Mouse (Mus musculus) adrenal gland, postnatal 14 days (tissue): ENCODE measurements around the gene Ccr1. TPM values are rescaled to one million over a fixed set of nuclear protein-coding genes. Genes with fewer than 3 reads are reported as not detected.
"Not testable (repeated sequence)": the region's sequence is repeated elsewhere in the genome, so short reads cannot be mapped to it uniquely, and the experiment has no call there.

Experiments
- DNase-seq: peaks from one replicate; pipeline ENCODE4 v3.0.0; 2021; ENCODE audit warnings: mixed read lengths
- long read RNA-seq, 2 experiments: library from polyadenylated mRNA; stranded (forward); transcript quantifications; one replicate each; pipeline ENCODE4 v2.0.0; 2021
- total RNA-seq: library from RNA; stranded (reverse); gene quantifications from 2 replicates; pipeline ENCODE4 v1.2.3, GENCODE M21; 2021

Ccr1 gene
- 0.86 and 0.89 TPM in 2 replicates for total RNA-seq
- long read RNA-seq, experiment 1: 0 reads
- long read RNA-seq, experiment 2, partial matches to known transcripts: 0 of 1 reads
- long read RNA-seq, experiment 2, other reads (novel, unspliced or antisense): 0 of 1 reads

DNA sequence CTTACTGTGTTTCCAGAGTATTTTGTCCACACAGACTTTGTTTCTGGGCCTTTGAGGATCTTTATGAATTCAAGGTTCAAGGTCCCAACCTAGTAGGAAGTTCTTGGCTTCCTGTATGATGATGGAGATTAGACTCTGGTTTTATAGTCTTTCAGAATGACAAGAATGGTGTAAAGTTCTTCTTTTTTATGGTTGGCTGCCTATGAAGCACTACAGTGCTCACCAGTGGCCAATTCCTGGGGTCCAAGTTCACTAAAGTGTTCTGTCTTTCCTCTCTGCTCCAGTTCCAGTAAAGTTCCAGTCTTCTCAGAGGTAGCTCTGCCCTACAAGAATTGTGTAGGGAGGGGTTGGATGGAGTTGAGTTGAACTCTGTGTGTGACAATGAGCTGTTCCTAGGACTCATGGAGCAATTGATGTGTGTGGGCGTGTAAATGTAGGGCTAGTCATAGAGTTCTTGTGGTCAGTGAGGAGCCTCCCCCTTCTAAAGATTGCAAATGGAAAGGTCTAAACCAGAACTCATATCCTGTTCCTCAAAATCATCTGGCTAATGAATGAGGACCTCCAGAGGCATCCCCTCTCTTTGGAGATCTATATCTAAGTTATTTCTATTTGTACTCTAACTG lies at the start of gene Ccr1:
Gene Ccr1, minus strand, starts transcription at position 403 of the 623 bp plus-strand sequence.
- DNase-seq: no peak

DNA sequence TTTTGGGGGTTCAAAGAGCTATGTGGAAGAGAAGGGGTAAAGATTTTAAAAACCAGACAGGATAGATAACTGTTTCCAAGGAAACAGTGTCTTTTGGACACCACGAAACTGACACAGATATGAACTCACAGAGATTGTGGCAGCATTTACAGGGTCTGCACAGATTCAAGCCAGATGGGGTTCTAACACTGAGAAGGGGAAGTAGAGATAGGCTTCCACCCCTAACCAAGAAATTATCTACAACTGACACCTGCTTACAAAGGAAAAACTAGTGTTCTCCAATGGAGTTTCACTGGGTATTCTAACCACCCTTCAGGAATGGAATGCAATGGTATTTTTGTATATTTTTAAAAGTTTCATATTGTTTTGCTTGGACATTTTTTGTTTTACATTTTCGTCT lies 47.6 kb upstream of the Ccr1 start:
- no peak for DNase-seq

DNA sequence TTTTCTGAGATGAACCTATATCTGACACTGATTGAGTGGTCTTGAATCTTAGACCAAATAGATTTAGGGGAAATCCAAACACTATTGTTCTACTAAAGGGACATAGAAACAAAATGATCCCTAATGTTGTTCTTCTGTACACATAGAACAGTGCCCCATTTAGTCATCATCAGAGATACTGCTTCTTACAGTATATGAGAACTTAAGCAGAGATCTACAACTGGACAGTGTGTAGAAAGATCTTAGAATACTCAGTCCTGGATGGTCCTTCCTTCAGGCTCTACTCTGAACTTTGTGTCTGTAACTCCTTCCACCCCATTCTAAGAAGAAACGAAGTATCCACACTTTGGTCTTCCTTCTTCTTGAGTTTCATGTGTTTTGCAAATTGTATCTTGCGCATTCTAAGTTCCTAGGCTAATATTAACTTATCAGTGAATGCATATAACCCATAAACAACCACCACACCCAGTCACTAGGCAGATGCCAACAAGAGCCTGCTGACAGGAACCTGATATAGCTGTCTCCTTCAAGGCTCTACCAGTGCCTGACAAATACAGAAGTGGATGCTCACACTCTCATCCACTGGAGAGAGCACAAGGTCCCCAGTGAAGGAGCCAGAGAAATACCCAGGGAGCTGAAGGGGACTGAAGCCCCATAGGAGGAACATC lies 46.6 kb upstream of the Ccr1 start:
- no peak for DNase-seq

DNA sequence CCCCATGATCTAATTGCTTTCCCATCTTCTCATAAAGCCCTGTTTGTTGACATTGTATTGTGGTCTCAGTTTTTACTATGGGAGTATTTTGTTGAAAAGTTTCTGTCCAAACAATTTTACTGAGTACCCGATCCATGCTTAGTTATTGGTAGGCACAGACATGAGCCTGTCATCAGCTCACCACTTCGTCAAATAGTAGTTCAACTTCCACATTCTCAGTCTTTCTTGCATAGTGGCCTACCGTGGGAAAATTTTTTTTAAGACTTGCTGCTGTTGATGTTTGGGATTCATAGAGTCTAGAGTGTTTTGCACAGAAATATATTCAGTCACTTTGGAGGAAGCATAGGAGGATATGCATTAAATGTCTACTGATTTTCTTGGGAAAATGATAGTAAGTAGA lies 44.8 kb upstream of the Ccr1 start:
- DNase-seq: no peak

DNA sequence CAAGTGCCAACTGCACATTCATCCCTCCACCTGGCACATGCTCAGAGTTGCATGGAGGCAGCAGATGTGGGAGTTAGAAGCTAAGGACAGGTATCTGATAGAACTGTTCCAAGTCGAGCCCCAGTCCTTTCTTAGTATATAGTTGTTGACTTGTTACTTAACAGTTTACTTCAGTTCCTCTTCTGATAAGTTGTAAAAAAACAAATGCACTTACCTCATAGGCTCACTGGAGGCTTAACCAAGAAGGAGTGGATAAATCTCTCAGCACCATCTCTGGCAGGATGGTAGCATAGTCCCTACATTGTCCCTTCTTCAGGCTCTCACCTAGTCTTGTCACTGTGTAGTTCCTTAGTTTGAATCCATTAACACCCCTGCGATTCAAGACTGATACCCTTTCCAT lies 44.2 kb upstream of the Ccr1 start:
- DNase-seq: no peak

DNA sequence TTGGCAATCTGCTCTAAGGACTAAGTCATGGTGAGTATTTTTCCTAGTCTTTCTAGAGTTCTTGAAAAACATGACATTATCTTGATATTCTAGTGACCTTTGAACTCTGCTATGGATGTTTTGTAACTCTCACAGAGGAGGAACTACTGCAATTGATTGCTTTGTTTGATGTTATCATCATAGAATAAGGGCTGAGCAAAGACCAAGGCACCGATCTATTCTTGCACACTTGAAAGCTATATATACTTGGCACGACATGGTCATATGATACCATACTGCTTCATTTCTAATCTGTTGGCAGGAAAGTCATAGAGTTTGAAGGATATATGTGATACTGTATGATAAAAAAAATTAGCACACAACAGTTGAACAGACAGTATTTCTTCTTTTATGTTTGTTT lies 31.3 kb upstream of the Ccr1 start:
- no peak for DNase-seq

DNA sequence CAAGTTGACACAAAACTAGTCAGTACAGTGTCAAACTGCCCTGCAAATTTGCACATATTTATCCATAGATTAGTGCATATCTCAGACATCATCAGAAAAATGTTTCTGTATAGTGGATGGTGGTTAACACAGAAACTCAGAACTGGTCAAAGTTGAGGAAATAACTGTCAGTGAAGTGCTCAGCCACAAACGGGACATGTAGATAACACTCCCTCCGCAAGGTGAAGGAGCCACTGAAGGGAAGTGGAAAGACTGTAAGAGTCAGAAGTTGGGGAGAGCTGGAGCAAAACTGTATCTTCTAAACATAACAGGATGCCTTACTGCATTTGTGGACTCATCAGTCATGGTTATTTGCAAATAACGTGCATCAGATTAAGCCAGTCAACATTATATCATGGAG lies 29.2 kb upstream of the Ccr1 start:
- no peak for DNase-seq

DNA sequence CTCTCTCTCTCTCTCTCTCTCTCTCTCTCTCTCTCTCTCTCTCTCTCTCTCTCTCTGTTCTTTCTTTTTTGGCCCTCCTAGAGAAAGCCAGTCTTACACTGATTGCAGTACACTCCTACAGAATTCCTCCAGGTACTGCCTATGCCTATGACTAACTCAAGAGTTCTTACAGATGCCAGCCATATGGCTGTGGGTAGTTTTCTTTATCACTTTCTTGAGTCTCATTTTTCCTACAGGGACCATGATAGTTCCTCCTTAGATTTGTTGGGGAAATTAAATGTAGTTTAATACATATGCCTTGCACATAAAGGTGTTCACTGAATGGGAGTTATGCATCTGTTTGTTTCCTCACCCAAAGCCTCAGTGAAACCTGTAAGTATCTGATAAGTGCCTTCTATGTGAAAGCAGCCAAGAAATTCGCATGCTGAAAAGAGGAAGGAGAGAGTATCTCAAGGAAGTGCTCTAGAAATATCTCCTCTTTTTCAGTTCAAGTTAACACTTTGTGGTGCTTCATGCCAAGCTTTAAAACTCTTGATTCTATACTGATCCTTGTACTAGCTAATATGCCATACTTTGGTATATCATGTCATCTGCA lies 22.9 kb upstream of the Ccr1 start:
- DNase-seq: no peak

DNA sequence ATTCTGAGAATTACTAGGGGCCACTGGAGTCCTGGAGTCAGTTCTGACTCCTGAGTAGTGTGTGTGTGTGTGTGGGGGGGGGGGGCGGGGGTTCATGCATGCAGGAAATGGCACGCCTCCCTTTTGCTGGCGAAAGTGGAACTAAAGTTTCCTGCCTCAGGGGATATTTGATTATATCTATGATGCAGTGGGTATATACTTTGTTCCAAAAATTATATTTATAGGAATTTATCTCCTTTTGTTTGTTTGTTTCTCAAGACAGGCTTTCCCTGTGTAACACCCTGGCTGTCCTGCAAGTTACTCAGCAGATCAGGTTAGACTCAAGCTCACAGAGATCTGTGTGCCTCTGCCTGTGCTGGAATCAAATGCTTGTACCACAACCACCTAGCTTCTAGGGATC lies 21.2 kb upstream of the Ccr1 start:
- no peak for DNase-seq

DNA sequence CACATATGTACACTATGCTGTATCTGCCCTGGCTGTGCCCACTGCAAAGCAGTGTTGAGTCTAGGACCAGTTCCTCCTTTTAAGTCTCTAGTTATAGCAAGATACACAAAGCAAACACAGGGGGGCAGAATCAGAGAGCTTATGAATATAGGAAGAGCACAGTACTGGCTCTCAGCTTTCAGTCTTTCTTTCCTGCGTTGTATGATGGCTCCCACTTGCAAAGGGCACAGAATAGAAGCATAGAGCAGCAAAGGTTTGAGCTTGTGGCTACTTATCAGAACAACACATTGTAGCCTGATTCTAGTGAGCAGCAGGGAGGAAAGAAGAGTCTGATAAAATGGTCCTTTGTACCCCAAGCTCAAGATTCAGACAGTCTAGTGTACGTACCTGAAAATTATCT lies 17.7 kb upstream of the Ccr1 start:
- peak; percentile 21 for DNase-seq

DNA sequence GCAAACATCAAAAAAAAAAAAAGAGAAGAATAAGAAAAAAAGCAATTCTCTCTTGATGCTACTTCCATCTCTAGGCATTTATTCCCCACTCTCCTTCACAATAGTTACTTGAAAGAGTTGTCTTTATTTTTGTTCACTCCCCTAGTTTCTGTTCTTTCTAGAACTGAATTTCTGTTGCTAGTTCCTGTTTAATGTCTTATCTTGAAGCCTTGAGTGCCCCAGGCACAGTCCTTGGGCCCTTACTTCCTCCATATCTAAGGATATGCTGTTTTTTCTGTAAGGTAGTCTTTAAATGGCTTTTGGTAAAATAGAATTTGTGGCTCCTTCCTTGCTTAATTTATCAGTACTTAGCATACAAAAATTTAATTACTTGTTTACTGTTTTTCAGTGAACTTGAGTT lies 16.5 kb upstream of the Ccr1 start:
- DNase-seq: no peak

DNA sequence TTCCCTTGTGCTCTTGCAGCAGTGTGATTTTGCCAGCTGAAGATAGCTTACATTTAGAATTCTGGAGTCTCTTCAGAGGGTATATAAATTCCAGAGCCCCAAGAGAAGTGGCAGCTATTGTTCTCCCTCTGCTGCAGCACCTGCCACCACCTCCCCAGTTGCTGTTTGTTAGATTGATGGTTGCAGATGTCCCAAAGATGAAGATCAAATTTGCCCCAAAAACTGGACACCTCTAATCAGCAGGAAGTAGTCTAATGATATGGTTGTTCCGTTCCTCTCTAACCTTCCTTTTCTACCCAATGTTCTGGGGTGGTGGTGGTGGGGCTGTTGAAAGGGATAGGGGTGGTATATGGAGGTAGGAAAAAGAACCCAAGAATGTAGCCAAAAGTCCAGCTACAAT lies 14.2 kb upstream of the Ccr1 start:
- DNase-seq: no peak

DNA sequence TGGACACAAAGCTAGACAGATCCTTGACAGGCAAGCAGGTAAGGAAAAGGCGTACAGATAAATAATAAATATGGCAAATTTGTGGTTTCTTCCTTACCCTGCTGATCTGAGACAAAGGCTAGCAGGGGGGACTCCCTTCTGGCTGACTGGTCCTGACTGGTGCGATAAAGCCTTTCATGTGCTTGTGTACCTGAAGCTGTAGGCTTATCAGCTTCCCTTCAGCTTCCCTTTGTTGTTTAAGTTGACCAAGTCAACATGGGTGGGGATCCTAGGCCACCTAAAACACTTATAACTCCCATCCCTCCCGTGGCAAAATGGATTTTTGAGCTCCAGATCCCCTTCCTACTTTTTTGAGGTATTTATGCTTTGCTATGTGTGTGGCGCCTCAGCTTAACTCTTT lies 13.4 kb upstream of the Ccr1 start:
- no peak for DNase-seq

DNA sequence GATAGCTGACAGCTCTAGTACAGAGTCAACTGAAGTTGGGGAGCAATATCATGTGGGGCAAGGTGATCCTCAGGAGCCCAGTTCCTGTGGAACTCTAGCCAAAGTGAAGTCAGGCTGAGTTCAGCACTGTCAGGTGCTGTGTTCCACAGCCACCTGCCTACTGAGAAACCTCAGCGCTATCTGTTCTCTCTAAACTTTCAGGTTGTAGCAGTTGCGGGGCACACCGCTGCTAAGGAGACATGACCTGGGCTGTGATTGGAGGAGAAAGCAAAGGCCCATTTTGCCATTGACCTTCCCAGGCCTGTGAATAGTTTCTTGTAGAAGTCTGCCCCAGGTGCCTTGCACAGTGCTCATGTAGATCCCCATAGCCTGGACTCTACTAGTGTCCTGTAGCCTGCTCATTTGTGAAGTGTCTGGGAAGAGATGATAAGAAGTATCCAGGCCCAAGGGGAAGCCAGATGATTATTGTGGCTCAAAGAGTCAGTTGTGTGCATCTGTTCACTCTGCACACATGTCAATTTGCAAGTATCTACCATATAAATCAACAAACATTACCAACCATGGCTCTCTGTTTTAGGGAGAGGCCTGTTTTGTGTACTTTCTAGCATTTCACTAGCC lies 12.5 kb upstream of the Ccr1 start:
- DNase-seq: not testable (repeated sequence)

DNA sequence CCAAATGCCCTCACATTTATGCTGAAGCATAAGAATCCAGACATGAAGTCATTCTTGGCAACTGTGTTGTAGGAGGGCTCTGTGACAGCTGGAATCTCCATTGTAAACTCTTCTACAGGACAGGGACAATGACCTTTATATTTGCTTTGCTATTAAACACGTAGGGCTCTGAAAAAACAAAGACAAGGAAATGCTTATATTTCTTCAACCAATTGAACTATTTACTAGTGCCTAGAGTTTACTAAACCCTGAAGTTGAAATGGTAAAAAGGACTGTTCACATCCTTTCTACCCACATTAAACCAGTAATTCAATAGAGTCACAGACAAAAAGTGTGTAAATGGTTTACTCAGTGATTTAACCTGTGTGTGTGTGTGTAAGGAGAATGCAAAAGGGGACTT lies 9.8 kb upstream of the Ccr1 start, which contains the start of gene Ccr1l1:
Gene Ccr1l1, minus strand, starts transcription at position 101 of the 400 bp plus-strand sequence.
- no peak for DNase-seq

DNA sequence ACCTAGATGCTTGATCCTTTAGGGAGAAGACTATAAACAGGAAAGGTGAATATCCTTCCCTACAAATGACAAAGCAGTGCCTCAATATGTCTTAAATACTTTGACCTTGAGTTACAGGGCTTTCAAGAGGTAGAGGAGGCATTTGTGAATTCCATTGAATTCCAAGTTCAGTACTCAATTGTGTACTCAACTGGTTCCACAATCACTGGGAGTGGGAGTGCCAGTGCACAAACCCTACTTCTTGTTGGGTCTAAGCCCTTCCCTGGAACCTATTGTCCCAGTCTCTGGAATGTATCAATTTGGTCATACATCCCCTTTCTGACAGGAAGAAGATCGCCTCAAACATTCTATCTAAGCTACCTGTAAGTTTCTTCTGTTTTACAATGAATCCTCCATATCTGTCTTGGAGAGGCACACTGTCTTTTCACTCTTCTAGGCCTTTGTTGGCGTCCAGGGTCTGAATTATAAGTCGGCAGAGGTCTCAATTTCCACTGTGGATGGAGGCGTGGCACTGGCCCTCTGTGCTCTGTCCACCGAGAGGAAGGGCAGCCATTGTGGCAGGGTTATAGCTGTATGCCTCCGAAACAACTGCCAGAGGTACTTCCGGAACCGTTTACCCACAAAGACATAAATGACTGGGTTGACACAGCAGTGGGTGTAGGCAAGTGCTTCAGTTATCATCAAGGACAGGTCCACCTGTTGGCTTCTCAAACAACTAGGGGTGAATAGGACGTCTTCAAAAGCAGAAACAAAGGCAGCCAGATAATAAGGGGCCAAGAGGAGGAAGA lies 8.6 kb upstream of the Ccr1 start:
- DNase-seq: no peak

DNA sequence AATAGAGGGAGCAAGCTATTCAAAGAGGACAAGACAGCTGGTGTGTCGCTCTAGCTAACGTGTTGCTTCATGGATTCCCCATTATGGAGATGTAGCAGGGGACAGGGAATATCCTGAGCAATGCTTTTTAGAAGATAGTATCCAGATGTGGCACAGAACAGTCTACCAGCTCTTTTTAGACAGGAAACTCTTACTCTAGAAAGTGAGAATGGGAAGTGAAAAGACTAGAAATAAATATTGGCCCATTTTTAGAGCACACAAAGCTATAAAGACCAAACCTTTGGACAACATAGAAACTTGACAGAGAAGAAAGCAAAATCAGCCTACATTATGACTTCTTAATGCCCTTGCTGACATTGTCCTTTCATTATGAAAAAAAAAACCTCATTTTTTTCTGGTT lies 7.1 kb upstream of the Ccr1 start:
- no peak for DNase-seq

DNA sequence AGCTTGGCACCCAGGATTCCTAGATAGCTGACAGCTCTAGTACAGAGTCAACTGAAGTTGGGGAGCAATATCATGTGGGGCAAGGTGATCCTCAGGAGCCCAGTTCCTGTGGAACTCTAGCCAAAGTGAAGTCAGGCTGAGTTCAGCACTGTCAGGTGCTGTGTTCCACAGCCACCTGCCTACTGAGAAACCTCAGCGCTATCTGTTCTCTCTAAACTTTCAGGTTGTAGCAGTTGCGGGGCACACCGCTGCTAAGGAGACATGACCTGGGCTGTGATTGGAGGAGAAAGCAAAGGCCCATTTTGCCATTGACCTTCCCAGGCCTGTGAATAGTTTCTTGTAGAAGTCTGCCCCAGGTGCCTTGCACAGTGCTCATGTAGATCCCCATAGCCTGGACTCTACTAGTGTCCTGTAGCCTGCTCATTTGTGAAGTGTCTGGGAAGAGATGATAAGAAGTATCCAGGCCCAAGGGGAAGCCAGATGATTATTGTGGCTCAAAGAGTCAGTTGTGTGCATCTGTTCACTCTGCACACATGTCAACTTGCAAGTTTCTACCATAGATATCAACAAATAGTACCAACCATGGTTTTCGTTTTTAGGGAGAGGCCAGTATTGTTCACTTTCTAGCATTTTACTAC lies 1.5 kb downstream of the Ccr1 start:
- not testable (repeated sequence) for DNase-seq

DNA sequence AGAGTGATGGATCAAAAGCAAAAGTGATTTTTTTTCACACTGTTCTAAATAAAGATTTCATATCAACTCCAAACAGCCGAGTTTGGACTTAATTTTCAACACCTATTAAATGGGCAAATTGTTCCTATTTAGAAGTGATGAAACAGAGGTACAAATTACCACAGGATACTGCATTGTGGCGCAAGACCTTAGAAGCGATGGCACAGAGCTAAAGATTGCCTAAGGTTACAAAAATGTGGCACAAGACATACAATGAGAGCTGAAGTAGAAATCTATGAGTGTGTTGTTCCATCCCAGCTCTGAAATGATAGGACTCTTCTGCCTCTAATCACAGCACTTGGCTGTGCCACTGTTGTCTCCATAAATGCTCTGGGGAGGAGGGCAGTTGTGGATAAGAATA lies 3.7 kb downstream of the Ccr1 start:
- no peak for DNase-seq

DNA sequence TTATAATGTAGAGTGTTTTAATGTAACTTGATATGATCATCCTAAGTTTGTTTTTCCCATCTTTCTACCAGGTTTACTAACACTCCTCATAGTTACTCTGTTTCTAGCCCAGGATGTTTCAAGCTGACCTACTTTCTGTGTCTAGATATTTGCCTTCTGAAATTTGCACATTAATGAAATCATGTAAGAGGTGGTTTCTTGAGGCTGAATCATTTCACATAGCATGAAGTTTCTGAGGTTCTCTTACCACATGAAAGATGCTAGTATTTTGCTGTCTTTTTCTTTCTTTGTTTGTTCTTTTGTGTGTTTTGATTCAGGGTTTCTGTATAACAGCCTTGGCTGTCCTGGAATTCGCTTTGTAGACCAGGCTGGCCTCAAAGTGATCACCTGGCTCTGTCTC lies 8.3 kb downstream of the Ccr1 start:
- DNase-seq: no peak

DNA sequence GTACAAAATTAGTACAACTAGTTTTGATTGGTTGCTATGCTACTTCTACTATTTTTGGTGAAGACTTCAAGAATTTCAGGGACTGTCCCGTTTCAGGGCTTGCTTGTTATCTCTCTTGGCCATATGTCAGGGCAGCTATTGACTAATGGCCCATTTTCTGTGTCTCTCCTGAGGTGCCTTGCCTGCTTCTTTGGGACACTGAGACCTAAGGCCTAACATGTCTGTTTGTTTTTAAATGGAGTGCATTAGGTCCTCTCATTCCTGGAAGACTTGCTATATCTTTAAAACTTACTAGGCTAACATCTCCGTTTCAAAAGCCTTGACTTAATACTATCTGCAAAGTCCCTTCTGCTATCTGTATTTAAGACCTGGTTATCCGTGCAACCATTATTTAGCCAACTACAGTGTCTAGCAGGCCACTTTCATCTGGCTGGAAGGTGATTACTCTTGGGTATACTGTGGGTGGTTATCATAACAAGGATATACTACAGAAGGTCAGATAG lies 10.5 kb downstream of the Ccr1 start:
- no peak for DNase-seq

DNA sequence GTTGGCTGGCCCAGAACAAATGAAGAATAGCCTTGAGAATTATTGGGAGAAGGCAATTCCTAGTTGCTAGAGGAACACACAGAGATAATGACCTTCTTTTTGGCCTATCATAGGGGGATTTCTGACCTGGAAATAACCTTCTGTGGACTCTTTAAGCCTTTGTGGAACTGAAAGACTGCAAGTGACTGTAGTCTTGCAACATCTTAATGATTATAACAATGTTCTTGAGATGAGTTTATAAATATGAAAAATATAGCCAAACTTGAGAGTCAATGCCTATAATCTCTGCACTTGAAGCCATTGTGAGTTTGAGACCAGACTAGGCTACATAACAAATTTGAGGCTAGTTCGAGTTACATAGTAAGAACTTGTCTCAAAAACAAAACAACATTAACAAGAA lies 11.6 kb downstream of the Ccr1 start:
- DNase-seq: no peak
